Mouse (Mus musculus) heart, embryonic 10.5 days (tissue): Measurements from ENCODE around the gene Nampt. TPM values are rescaled to one million over a fixed set of nuclear protein-coding genes. Genes with fewer than 3 reads are reported as not detected.
"Not testable (repeated sequence)": the region's sequence is repeated elsewhere in the genome, so short reads cannot be mapped to it uniquely, and the experiment has no call there.

Experiments
- DNase-seq: peaks from one replicate; pipeline ENCODE4 v3.0.0-alpha.2; 2017; ENCODE audit warnings: low spot score
- H3K27ac ChIP-seq: fragments of 300-500 bp; sonication (generic); 2 replicates; pipeline ENCODE4 v1.5.1; 2016; ENCODE audit warnings: mild to moderate bottlenecking
- H3K27me3 ChIP-seq: fragments of 300-500 bp; sonication (generic); 2 replicates; pipeline ENCODE4 v1.6.1; 2016; ENCODE audit warnings: mild to moderate bottlenecking; ENCODE audit not compliant: poor library complexity, insufficient read depth, severe bottlenecking
- H3K36me3 ChIP-seq: fragments of 300-500 bp; sonication (generic); 2 replicates; pipeline ENCODE4 v1.6.1; 2016; ENCODE audit warnings: mild to moderate bottlenecking, moderate library complexity
- H3K4me1 ChIP-seq: fragments of 300-500 bp; sonication (generic); 2 replicates; pipeline ENCODE4 v1.6.1; 2016; ENCODE audit warnings: mild to moderate bottlenecking
- H3K4me3 ChIP-seq: fragments of 300-500 bp; sonication (generic); 2 replicates; pipeline ENCODE4 v1.5.1; 2016; ENCODE audit warnings: mild to moderate bottlenecking, moderate library complexity
- H3K9me3 ChIP-seq: fragments of 300-500 bp; sonication (generic); 2 replicates; pipeline ENCODE4 v1.6.1; 2016; ENCODE audit warnings: mild to moderate bottlenecking, moderate library complexity
- WGBS: fragments of 180-500 bp; shearing (Covaris S2); methylation state at CpG from one replicate; pipeline ENCODE4 v1.1.7; 2016; 5-methylcytosine and 5-hydroxymethylcytosine counted together
- polyA plus RNA-seq: library from polyadenylated mRNA; unstranded; fragments of >200 nt; fragmentation: Nextera tagmentation; extraction: Ambion mirVana; gene quantifications from 2 replicates; pipeline ENCODE4 v1.2.1, GENCODE M21; 2016

Gene Nampt
- polyA plus RNA-seq, 1 experiment from 2014 or later: 28.4 TPM

DNA sequence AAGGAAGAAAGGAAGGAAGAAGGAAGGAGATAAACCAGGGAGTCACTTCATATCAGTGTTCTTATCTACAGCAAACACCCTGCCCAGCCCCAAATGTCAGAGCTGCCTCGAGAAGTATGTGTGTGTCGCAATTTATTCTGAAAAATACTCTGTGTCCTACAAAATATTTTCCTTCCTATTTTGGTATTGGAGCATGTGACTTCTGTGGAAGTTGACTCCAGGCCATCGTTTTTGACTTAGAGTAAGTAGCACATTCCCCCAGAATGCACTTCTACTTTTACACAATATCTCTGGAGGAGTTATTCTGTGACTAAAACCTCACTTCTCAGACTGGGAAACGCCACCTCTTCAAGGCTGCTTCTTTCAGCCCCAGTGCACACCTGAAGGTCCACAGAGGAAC, 71.1 kb downstream of the Nampt start:
- Histone ChIP-seq H3K36me3 (no peaks in the 10 kb centered on the region), H3K4me3 (no peak overlapping the region), H3K9me3 (no peaks in the 10 kb centered on the region), H3K4me1 (peaks cover 5% of the 10 kb centered on the region; the same call in 1 of the 2 replicates), H3K27ac (no peak overlapping the region), H3K27me3 (no peaks in the 10 kb centered on the region)
- no peak for DNase-seq
- WGBS: 63% methylated on average over 4 of the region's 4 CpGs

DNA sequence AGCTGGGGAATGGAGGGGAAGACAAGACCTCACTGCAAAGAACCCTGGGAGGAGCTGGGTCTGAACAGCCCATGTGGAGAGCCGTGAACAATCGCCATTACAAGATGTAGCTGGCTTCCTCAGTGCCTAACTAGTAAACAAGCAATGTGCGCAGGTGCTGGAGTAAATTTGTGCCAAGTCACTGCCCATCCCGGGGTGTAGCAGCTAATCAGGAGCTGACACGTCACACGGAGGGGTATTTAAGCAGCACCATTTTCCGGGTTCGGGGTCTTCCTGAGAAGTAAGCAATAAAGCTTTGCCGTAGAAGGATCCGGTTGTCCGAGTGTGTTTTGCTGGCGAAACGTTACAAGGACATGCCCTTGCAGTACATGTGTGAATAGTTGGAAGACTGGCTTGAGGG, 71.9 kb downstream of the Nampt start:
- H3K36me3 ChIP-seq, H3K9me3 ChIP-seq, H3K4me3 ChIP-seq, H3K27me3 ChIP-seq, H3K27ac ChIP-seq, H3K4me1 ChIP-seq, DNase-seq: not testable (repeated sequence)
- 90% methylated on average over 13 of the region's 13 CpGs for WGBS

DNA sequence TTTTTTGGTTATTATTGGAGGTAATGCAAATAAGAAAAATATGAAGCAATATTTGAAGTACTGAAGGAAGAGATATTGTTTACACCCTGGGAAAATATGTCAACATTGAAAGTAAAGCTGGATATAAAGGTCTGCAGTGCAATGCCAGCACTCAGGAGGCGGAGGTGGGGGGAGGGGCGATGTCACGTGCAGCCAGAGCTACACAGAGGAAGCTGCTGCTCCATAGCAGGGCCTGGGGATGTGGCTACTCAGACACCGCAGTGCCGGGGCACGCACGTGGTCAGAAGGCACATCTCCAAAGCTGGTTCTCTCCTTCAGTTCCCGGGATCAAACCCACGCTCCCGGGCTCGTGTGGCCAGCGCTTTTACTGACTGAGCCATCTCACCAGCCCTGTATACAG, 73.9 kb downstream of the Nampt start:
- no peak overlapping the region for H3K4me3 ChIP-seq
- H3K4me1 ChIP-seq: peaks cover 4% of the 10 kb centered on the region; the same call in 1 of the 2 replicates
- peak overlapping the region; percentile 72 for H3K27ac ChIP-seq
- no peak for DNase-seq
- H3K27me3 ChIP-seq: 0 out of 2 replicates have a peak, but pooled peaks cover 10% of the 10 kb centered on the region
- no peaks in the 10 kb centered on the region for H3K9me3 ChIP-seq
- WGBS: 49% methylated on average over 12 of the region's 12 CpGs
- no peaks in the 10 kb centered on the region for H3K36me3 ChIP-seq

DNA sequence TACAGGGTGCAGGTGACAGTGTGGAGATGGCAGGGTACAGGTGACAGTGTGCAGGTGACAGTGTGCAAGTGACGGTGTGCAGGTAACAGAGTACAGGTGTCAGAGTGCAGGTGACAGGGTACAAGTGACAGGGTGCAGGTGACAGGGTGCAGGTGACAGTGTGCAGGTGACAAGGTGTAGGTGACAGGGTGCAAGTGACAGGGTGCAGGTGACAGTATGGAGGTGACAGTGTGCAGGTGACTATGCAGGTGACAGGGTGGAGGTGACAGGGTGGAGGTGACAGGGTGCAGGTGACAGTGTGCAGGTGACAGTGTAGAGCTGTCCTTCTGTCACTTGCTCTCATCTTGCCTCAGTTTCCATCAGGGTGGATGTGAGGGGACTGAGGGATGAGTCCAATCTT, 76.5 kb downstream of the Nampt start:
- Histone ChIP-seq H3K4me1 (peaks cover 4% of the 10 kb centered on the region; the same call in 1 of the 2 replicates), H3K4me3 (no peak overlapping the region), H3K27ac (no peak overlapping the region), H3K27me3 (0 out of 2 replicates have a peak, but pooled peaks cover 10% of the 10 kb centered on the region), H3K9me3 (no peaks in the 10 kb centered on the region), H3K36me3 (no peaks in the 10 kb centered on the region)
- 76% methylated on average over 1 of the region's 1 CpGs for WGBS
- no peak for DNase-seq

DNA sequence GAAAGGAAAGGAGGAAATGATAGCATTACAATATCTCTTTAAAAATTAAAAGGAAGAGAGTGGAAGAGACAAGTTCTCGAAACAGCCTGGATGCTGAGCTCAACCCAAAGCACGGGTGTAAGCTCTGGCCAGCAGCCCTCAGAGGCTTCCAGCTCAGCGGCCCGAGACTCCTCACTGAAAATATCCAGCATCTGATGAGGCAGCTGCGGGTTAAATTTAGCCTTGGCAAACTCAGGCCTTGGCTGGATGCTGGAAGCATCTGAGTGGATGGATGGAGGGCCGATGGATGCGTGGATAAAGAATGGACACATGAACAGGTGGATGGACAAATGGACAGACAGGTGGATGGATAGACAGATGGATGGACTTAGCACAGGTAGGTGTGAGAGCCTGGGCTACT, 77.2 kb downstream of the Nampt start:
- Histone ChIP-seq H3K4me1 (peaks cover 4% of the 10 kb centered on the region; the same call in 1 of the 2 replicates), H3K27me3 (0 out of 2 replicates have a peak, but pooled peaks cover 10% of the 10 kb centered on the region), H3K9me3 (no peaks in the 10 kb centered on the region), H3K4me3 (no peak overlapping the region), H3K27ac (no peak overlapping the region), H3K36me3 (no peaks in the 10 kb centered on the region)
- no peak for DNase-seq
- WGBS: 65% methylated on average over 7 of the region's 7 CpGs

DNA sequence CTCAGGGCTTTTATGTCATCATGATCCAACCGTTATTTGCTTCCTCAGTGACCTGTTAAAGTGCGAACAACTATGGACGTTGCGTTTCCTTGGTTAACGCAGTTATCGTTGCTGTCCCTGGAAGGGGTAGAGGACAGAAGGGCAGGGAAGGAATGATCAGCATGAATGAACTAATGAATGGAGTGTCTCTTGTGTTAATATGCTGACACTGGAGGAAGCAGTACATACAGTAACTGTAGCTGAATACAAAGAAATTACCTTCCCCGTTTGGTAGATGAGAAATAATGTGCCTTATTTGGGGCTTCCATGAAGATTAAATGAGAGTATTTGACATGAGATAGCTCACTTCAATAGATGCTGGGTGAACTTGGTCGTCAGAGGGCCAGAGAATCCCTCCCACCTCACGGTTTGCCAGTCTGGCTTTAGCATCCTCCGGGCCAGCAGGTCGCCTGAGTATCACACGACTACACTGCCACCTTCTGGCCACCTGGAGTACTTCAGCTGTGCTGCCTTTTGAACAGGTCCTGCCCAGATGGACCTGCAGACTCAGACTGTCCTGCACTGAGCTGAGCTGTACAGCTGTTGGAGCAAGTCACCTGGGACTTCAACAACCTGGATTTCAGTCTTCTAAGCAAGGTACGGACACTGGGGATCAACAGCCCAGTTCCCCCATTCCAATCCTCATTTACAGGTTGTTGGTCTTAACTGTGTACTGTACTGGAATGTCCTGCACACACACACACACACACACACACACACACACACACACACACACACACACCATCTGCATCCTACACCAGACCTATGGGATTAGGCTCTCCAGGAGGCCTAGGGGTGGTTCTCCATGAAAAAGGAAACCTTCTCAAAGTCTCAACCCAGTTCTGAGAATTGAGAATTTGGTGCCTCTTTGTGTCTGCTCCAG, 78.1 kb downstream of the Nampt start:
- no peaks in the 10 kb centered on the region for H3K9me3 ChIP-seq
- no peak overlapping the region for H3K27ac ChIP-seq
- 50% methylated on average over 13 of the region's 13 CpGs for WGBS
- 0 out of 2 replicates have a peak, but pooled peaks cover 10% of the 10 kb centered on the region for H3K27me3 ChIP-seq
- peak; percentile 89 for DNase-seq
- peaks cover 4% of the 10 kb centered on the region; the same call in 1 of the 2 replicates for H3K4me1 ChIP-seq
- no peaks in the 10 kb centered on the region for H3K36me3 ChIP-seq
- H3K4me3 ChIP-seq: no peak overlapping the region

DNA sequence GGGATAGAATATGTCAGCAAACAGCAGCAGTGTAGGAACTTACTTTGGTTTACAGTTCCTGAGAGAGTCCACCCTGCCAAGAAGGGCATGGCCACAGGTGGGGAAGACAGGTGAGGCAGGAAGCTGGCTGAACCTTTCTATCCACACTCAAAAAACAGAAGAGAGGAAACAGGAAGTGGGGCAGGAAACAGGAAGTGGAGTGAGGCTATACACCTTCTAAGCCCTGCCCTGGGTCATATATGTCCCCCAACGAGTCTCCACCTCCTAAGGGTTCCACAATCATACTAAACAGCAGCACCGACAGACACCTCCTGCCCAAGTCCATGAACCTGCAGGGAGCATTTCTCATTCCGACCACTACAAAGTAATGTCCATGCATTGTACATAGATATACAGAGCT, 81.7 kb downstream of the Nampt start:
- Histone ChIP-seq H3K9me3 (no peaks in the 10 kb centered on the region), H3K27me3 (0 out of 2 replicates have a peak, but pooled peaks cover 10% of the 10 kb centered on the region), H3K27ac (no peak overlapping the region), H3K36me3 (no peaks in the 10 kb centered on the region), H3K4me1 (no peaks in the 10 kb centered on the region), H3K4me3 (no peak overlapping the region)
- WGBS: 78% methylated on average over 3 of the region's 3 CpGs
- DNase-seq: no peak

Other genes with a start within 250 kb of the Nampt start
- 80.8 and 91.5 TPM in 2 replicates for gene Sypl, start 134.3 kb downstream of the Nampt start, polyA plus RNA-seq